Mouse (Mus musculus) olfactory bulb, adult 2 months (tissue): ENCODE measurements around the gene Hectd4. TPM values are rescaled to one million over a fixed set of nuclear protein-coding genes. Genes with fewer than 3 reads are reported as not detected.

Experiments used
- H3K27ac ChIP-seq: fragments of 200-500 bp; 2 replicates; pipeline ENCODE4 v1.5.1; 2012; ENCODE audit warnings: low read depth, low read length; ENCODE audit not compliant: insufficient read depth
- H3K4me1 ChIP-seq: fragments of 200-500 bp; 2 replicates; pipeline ENCODE4 v1.6.1; 2012; ENCODE audit warnings: low read length; ENCODE audit not compliant: control insufficient read depth, insufficient read depth
- H3K4me3 ChIP-seq: fragments of 200-500 bp; 2 replicates; pipeline ENCODE4 v1.5.1; 2012; ENCODE audit warnings: mild to moderate bottlenecking, low read depth, low read length, moderate library complexity; ENCODE audit not compliant: insufficient read depth
- CTCF ChIP-seq: fragments of 200-500 bp; IDR thresholded peaks from 2 replicates; pipeline ENCODE4 v1.5.1; 2012; ENCODE audit warnings: low read depth, mild to moderate bottlenecking, low read length, moderate library complexity; ENCODE audit not compliant: insufficient read depth
- POLR2A ChIP-seq: fragments of 200-500 bp; IDR thresholded peaks from 2 replicates; pipeline ENCODE4 v1.6.1; 2012; ENCODE audit warnings: mild to moderate bottlenecking, low read depth, low read length, moderate library complexity; ENCODE audit not compliant: insufficient read depth
- WGBS: fragments of 180-500 bp; shearing (Covaris S2); methylation state at CpG from one replicate; pipeline ENCODE4 v1.1.7; 2018; 5-methylcytosine and 5-hydroxymethylcytosine counted together
- polyA plus RNA-seq: library from polyadenylated mRNA; stranded (reverse); fragments of >200 nt; gene quantifications from 2 replicates; pipeline ENCODE4 v1.2.4, GENCODE M21; 2012; ENCODE audit warnings: low replicate concordance; ENCODE audit not compliant: missing spikeins, insufficient read depth, insufficient read length

Hectd4 gene
- polyA plus RNA-seq, 1 experiment = not detected

- Histone ChIP-seq H3K27ac (no peak overlapping the region), H3K4me1 (peaks cover 3% of the 10 kb centered on the region), H3K4me3 (no peak overlapping the region)
- 43% methylated on average over 1 of the region's 1 CpGs for WGBS
- TF ChIP-seq CTCF = no peak
- no peak for TF ChIP-seq POLR2A
These were observed 22.2 kb downstream of the Hectd4 start for GRCm38 (mm10) chr5:121242261-121242660.

- Histone ChIP-seq H3K4me3 (no peak overlapping the region), H3K27ac (no peak overlapping the region), H3K4me1 (peaks cover 3% of the 10 kb centered on the region)
- 91% methylated on average over 1 of the region's 1 CpGs for WGBS
- TF ChIP-seq CTCF = no peak
- TF ChIP-seq POLR2A = no peak
These were observed 22.7 kb downstream of the Hectd4 start for GRCm38 (mm10) chr5:121242701-121243100.

- TF ChIP-seq POLR2A (no peak), CTCF (no peak)
- peaks cover 3% of the 10 kb centered on the region for H3K4me1 ChIP-seq
- H3K4me3 ChIP-seq = no peak overlapping the region
- H3K27ac ChIP-seq = no peak overlapping the region
- 92% methylated on average over 1 of the region's 1 CpGs for WGBS
These were observed 23.8 kb downstream of the Hectd4 start for GRCm38 (mm10) chr5:121243676-121244364.

- Histone ChIP-seq H3K4me1 (peaks cover 3% of the 10 kb centered on the region), H3K27ac (no peak overlapping the region), H3K4me3 (no peak overlapping the region)
- TF ChIP-seq CTCF (no peak), POLR2A (no peak)
- 91% methylated on average over 5 of the region's 5 CpGs for WGBS
These were observed 24.3 kb downstream of the Hectd4 start for GRCm38 (mm10) chr5:121244365-121244731.

GRCm38 (mm10) chr5:121245201-121245600, 25.2 kb downstream of the Hectd4 start:
- WGBS = 73% methylated on average over 7 of the region's 7 CpGs
- Histone ChIP-seq H3K27ac (no peak overlapping the region), H3K4me1 (peaks cover 3% of the 10 kb centered on the region), H3K4me3 (no peak overlapping the region)
- no peak for TF ChIP-seq POLR2A
- TF ChIP-seq CTCF = no peak

- 82% methylated on average over 3 of the region's 3 CpGs for WGBS
- Histone ChIP-seq H3K4me3 (no peak overlapping the region), H3K27ac (no peak overlapping the region), H3K4me1 (peaks cover 8% of the 10 kb centered on the region)
- no peak for TF ChIP-seq POLR2A
- no peak for TF ChIP-seq CTCF
These were observed 28.9 kb downstream of the Hectd4 start for GRCm38 (mm10) chr5:121248766-121249394.

- Histone ChIP-seq H3K27ac (no peak overlapping the region), H3K4me1 (peaks cover 12% of the 10 kb centered on the region), H3K4me3 (no peak overlapping the region)
- no peak for TF ChIP-seq CTCF
- TF ChIP-seq POLR2A = no peak
- WGBS = 89% methylated on average over 3 of the region's 3 CpGs
These were observed 29.7 kb downstream of the Hectd4 start for GRCm38 (mm10) chr5:121249693-121250092.

- peaks cover 19% of the 10 kb centered on the region for H3K4me1 ChIP-seq
- no peak overlapping the region for H3K27ac ChIP-seq
- H3K4me3 ChIP-seq = no peak overlapping the region
- 66% methylated on average over 8 of the region's 8 CpGs for WGBS
- no peak for TF ChIP-seq POLR2A
These were observed 31.8 kb downstream of the Hectd4 start for GRCm38 (mm10) chr5:121251813-121252212.

GRCm38 (mm10) chr5:121253816-121254497, 33.9 kb downstream of the Hectd4 start:
- 85% methylated on average over 18 of the region's 18 CpGs for WGBS
- no peak for TF ChIP-seq CTCF
- Histone ChIP-seq H3K4me1 (peaks cover 22% of the 10 kb centered on the region), H3K4me3 (no peak overlapping the region), H3K27ac (no peak overlapping the region)
